Mouse (Mus musculus) MEL (cell line): ENCODE results near the gene Scd4.

Source experiments
- CTCF ChIP-seq, 3 experiments: IDR thresholded peaks in 2 of 3; conservative IDR thresholded peaks in 1 of 3; 2 replicates each; pipeline ENCODE4 v1.5.1; 2011 to 2012; ENCODE audit warnings: low read length in 3 of 3, low read depth in 2 of 3, mild to moderate bottlenecking in 2 of 3, improper control_type of control experiment in 1 of 3, inconsistent platforms in 1 of 3, mixed read lengths in 1 of 3, moderate library complexity in 1 of 3; ENCODE audit not compliant: control insufficient read depth in 1 of 3, insufficient read depth in 1 of 3, poor library complexity in 1 of 3, severe bottlenecking in 1 of 3
- ELF1 ChIP-seq: IDR thresholded peaks from 2 replicates; pipeline ENCODE4 v1.6.1; 2014; ENCODE audit warnings: low read depth, mild to moderate bottlenecking, inconsistent platforms, low read length, improper control_type of control experiment, moderate library complexity
- EP300 ChIP-seq, 2 experiments: IDR thresholded peaks; 2 replicates each; pipeline ENCODE4 v1.6.1; 2011; ENCODE audit warnings: improper control_type of control experiment in 2 of 2, low read length in 2 of 2, low read depth in 1 of 2, mild to moderate bottlenecking in 1 of 2
- KAT2A ChIP-seq: conservative IDR thresholded peaks from 2 replicates; pipeline ENCODE4 v1.6.1; 2012; ENCODE audit warnings: low read depth, low read length, improper control_type of control experiment, inconsistent platforms
- MAFK ChIP-seq: IDR thresholded peaks from 2 replicates; pipeline ENCODE4 v1.6.1; 2011; ENCODE audit warnings: low read depth, mild to moderate bottlenecking, low read length, improper control_type of control experiment, borderline replicate concordance
- POLR2A ChIP-seq, 2 experiments: IDR thresholded peaks; 2 replicates each; pipeline ENCODE4 v1.6.1; 2011 to 2012; ENCODE audit warnings: low read length in 2 of 2, mild to moderate bottlenecking in 2 of 2, control low read depth in 1 of 2, improper control_type of control experiment in 1 of 2, low read depth in 1 of 2, moderate library complexity in 1 of 2; ENCODE audit not compliant: control insufficient read depth in 1 of 2, insufficient read depth in 1 of 2, poor library complexity in 1 of 2
- ZC3H11A ChIP-seq: IDR thresholded peaks from 2 replicates; pipeline ENCODE4 v1.6.1; 2012; ENCODE audit warnings: low read depth, mild to moderate bottlenecking, inconsistent platforms, low read length, improper control_type of control experiment
- ZMIZ1 ChIP-seq: IDR thresholded peaks from 2 replicates; pipeline ENCODE4 v1.6.1; 2012; ENCODE audit warnings: low read depth, mild to moderate bottlenecking, inconsistent platforms, low read length, improper control_type of control experiment, moderate library complexity

DNA sequence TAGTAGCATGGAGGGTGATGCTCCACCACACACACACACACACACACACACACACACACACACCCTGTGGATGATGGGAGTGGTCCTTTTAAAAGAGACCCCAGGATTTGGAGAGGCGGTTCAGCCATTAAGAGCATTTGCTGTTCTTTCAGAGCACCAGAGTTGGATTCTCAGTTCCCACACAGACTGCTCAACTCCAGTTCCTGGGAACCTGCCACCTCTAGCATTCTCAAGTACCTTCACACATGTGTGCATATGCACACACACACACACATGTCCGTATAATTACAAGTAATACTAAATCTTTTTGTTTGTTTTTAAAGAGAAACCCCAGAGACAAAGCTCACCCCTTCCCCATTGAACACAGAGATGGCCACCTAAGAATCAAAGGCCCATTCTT lies 40.8 kb upstream of the Scd4 start:
- TF ChIP-seq EP300 (IDR thresholded peaks at IDR 0.05; ENCODE audit: low read depth in 1 of 2, low read length in 2 of 2) (no peak), KAT2A (no peak), MAFK (no peak), ZMIZ1 (no peak), CTCF (IDR thresholded peaks at IDR 0.05 in 2 of 3, conservative IDR thresholded peaks at IDR 0.05 in 1 of 3; ENCODE audit: control insufficient read depth in 1 of 3, insufficient read depth in 1 of 3, low read depth in 2 of 3, low read length in 3 of 3, poor library complexity in 1 of 3, severe bottlenecking in 1 of 3) (no peak), ELF1 (no peak), ZC3H11A (no peak), POLR2A (IDR thresholded peaks at IDR 0.05; ENCODE audit: control insufficient read depth in 1 of 2, insufficient read depth in 1 of 2, low read depth in 1 of 2, low read length in 2 of 2, poor library complexity in 1 of 2) (no peak)
